Mouse (Mus musculus) CH12.LX (cell line): ENCODE measurements around the gene Klk1.

Source experiments
- CTCF ChIP-seq, 2 experiments: IDR thresholded peaks in 1 of 2; conservative IDR thresholded peaks in 1 of 2; 2 replicates each; pipeline ENCODE4 v1.5.1; 2011 to 2012; ENCODE audit warnings: low read depth in 2 of 2, low read length in 2 of 2, improper control_type of control experiment in 1 of 2, inconsistent platforms in 1 of 2, mild to moderate bottlenecking in 1 of 2, moderate library complexity in 1 of 2
- MEF2A ChIP-seq: IDR thresholded peaks from 2 replicates; pipeline ENCODE4 v1.6.1; 2014; ENCODE audit warnings: low read depth, mild to moderate bottlenecking, inconsistent platforms, low read length, improper control_type of control experiment, borderline replicate concordance
- NELFE ChIP-seq: IDR thresholded peaks from 2 replicates; pipeline ENCODE4 v1.6.1; 2011; ENCODE audit warnings: low read depth, low read length, improper control_type of control experiment
- POLR2A ChIP-seq: IDR thresholded peaks from 2 replicates; pipeline ENCODE4 v1.6.1; 2011; ENCODE audit warnings: low read depth, mild to moderate bottlenecking, improper control_type of control experiment, low read length
- POLR2AphosphoS2 ChIP-seq: IDR thresholded peaks from 2 replicates; pipeline ENCODE4 v1.6.1; 2011; ENCODE audit warnings: low read depth, low read length, improper control_type of control experiment
- RCOR1 ChIP-seq: conservative IDR thresholded peaks from 2 replicates; pipeline ENCODE4 v1.6.1; 2012; ENCODE audit warnings: low read depth, mild to moderate bottlenecking, inconsistent platforms, low read length, improper control_type of control experiment
- TCF12 ChIP-seq: IDR thresholded peaks from 2 replicates; pipeline ENCODE4 v1.6.1; 2014; ENCODE audit warnings: low read depth, mild to moderate bottlenecking, inconsistent platforms, low read length, improper control_type of control experiment
- ZC3H11A ChIP-seq: IDR thresholded peaks from 2 replicates; pipeline ENCODE4 v1.6.1; 2012; ENCODE audit warnings: low read depth, mild to moderate bottlenecking, inconsistent platforms, low read length, improper control_type of control experiment
- ZKSCAN1 ChIP-seq: IDR thresholded peaks from 2 replicates; pipeline ENCODE4 v1.6.1; 2012; ENCODE audit warnings: low read depth, inconsistent platforms, low read length, improper control_type of control experiment, borderline replicate concordance

GRCm38 (mm10) chr7:44271309-44271708 lies 46.1 kb downstream of the Klk1 start:
- TF ChIP-seq POLR2AphosphoS2, result no peak
- TF ChIP-seq NELFE, result no peak
- TF ChIP-seq ZKSCAN1, result no peak
- no peak for TF ChIP-seq CTCF (conservative IDR thresholded peaks at IDR 0.05 in 1 of 2, IDR thresholded peaks at IDR 0.05 in 1 of 2; ENCODE audit: low read depth in 2 of 2, low read length in 2 of 2)
- TF ChIP-seq POLR2A, result no peak
- no peak for TF ChIP-seq TCF12
- TF ChIP-seq ZC3H11A, result no peak
- peak; percentile 79; the same call in 1 of the 2 replicates for TF ChIP-seq RCOR1
- no peak for TF ChIP-seq MEF2A
